In genomic region chr14:117146665-117147064, GRCm38 (mm10) we compare ENCODE assay signal across 21 mouse cellular contexts.
DNase-seq lines count a peak whose midpoint lies in the region; ATAC-seq and TF ChIP-seq lines count a peak whose summit lies in the region.
"Had no signal": no experiment of that assay in that cellular context is flagged by ENCODE, and none has a peak within 500 bp of the region (broad histone marks: within the 10 kb centered on the region; RNA-seq: fewer than 3 reads in every experiment).

No protein-coding gene starts in this region.

- H3K27me3 ChIP-seq in forebrain, embryonic 13.5 days, result no peaks in the 10 kb centered on the region
- no peaks in the 10 kb centered on the region for H3K27me3 ChIP-seq in forebrain, embryonic 11.5 days (ENCODE audit: control insufficient read depth, insufficient read depth, low read length)
- H3K27me3 ChIP-seq in limb, embryonic 12.5 days, result no peaks in the 10 kb centered on the region
- H3K27me3 ChIP-seq in limb, embryonic 10.5 days (ENCODE audit: low read depth, poor library complexity, severe bottlenecking), result no peaks in the 10 kb centered on the region
- H3K27me3 ChIP-seq in limb, embryonic 14.5 days (ENCODE audit: control insufficient read depth, insufficient read depth, low read length), result no peaks in the 10 kb centered on the region
- H3K27me3 ChIP-seq: CH12.LX; embryonic facial prominence, embryonic 13.5 days; heart, embryonic 15.5 days; megakaryocyte, embryonic 14.5 days; neural tube, embryonic 15.5 days had no signal

- no peak overlapping the region for H3K9ac ChIP-seq in forebrain, embryonic 13.5 days
- no peak overlapping the region for H3K9ac ChIP-seq in forebrain, embryonic 11.5 days (ENCODE audit: low read length)
- H3K9ac ChIP-seq in limb, embryonic 12.5 days (replicated peaks), result no peak overlapping the region
- no peak overlapping the region for H3K9ac ChIP-seq in limb, embryonic 14.5 days (ENCODE audit: low read depth, low read length, severe bottlenecking)
- H3K9ac ChIP-seq: embryonic facial prominence, embryonic 13.5 days; heart, embryonic 15.5 days; liver, embryonic 14.5 days; neural tube, embryonic 15.5 days had no signal

- 60% methylated on average over 4 of the region's 4 CpGs for WGBS in forebrain, embryonic 13.5 days
- WGBS in forebrain, embryonic 11.5 days, result 92% methylated on average over 4 of the region's 4 CpGs
- WGBS in limb, embryonic 12.5 days, result 56% methylated on average over 4 of the region's 4 CpGs
- WGBS in limb, embryonic 10.5 days, result 88% methylated on average over 4 of the region's 4 CpGs
- 33% methylated on average over 4 of the region's 4 CpGs for WGBS in limb, embryonic 14.5 days

- no peaks in the 10 kb centered on the region for H3K9me3 ChIP-seq in forebrain, embryonic 13.5 days (replicated peaks)
- H3K9me3 ChIP-seq in forebrain, embryonic 11.5 days (ENCODE audit: control insufficient read depth, low read length), result no peaks in the 10 kb centered on the region
- H3K9me3 ChIP-seq in limb, embryonic 12.5 days, result no peaks in the 10 kb centered on the region
- no peaks in the 10 kb centered on the region for H3K9me3 ChIP-seq in limb, embryonic 10.5 days (replicated peaks)
- H3K9me3 ChIP-seq in limb, embryonic 14.5 days (ENCODE audit: control insufficient read depth, low read length), result no peaks in the 10 kb centered on the region
- H3K9me3 ChIP-seq: embryonic facial prominence, embryonic 13.5 days; heart, embryonic 15.5 days; hindbrain, embryonic 10.5 days; neural tube, embryonic 15.5 days had no signal

- H3K4me2 ChIP-seq in forebrain, embryonic 13.5 days, result no peak overlapping the region
- H3K4me2 ChIP-seq in forebrain, embryonic 11.5 days (ENCODE audit: low read depth, low read length, severe bottlenecking), result no peak overlapping the region
- no peak overlapping the region for H3K4me2 ChIP-seq in limb, embryonic 12.5 days
- H3K4me2 ChIP-seq in limb, embryonic 14.5 days (replicated peaks; ENCODE audit: low read depth, low read length, severe bottlenecking), result no peak overlapping the region
- H3K4me2 ChIP-seq: embryonic facial prominence, embryonic 13.5 days; heart, embryonic 15.5 days; neural tube, embryonic 15.5 days had no signal

- no peak overlapping the region for H3K27ac ChIP-seq in forebrain, embryonic 13.5 days
- H3K27ac ChIP-seq in forebrain, embryonic 11.5 days (ENCODE audit: low read depth, low read length), result no peak overlapping the region
- H3K27ac ChIP-seq in limb, embryonic 12.5 days, result peak overlapping the region; percentile 31; the same call in 1 of the 2 replicates
- no peak overlapping the region for H3K27ac ChIP-seq in limb, embryonic 10.5 days
- no peak overlapping the region; the same call in 1 of the 2 replicates for H3K27ac ChIP-seq in limb, embryonic 14.5 days (replicated peaks; ENCODE audit: low read depth, low read length)
- H3K27ac ChIP-seq: embryonic facial prominence, embryonic 13.5 days; heart, embryonic 15.5 days; hindbrain, embryonic 10.5 days; hindbrain, postnatal 0 days; kidney, postnatal 0 days; left cerebral cortex, adult 2 months; liver, embryonic 14.5 days; neural tube, embryonic 15.5 days had no signal

- peak; percentile 46; the same call in 1 of the 2 replicates for ATAC-seq in forebrain, embryonic 13.5 days
- no peak for ATAC-seq in forebrain, embryonic 11.5 days (replicated peaks; ENCODE audit: low FRiP score)
- ATAC-seq in limb, embryonic 12.5 days (ENCODE audit: insufficient number of reproducible peaks, insufficient read depth, low FRiP score, low TSS enrichment, low read depth), result no peak
- ATAC-seq in limb, embryonic 14.5 days (ENCODE audit: low FRiP score, low read depth), result no peak
- ATAC-seq: hindbrain, postnatal 0 days; intestine, postnatal 0 days; midbrain, embryonic 16.5 days had no signal

- H3K4me3 ChIP-seq in forebrain, embryonic 13.5 days, result no peak overlapping the region
- H3K4me3 ChIP-seq in forebrain, embryonic 11.5 days (ENCODE audit: low read depth, low read length), result no peak overlapping the region
- no peak overlapping the region for H3K4me3 ChIP-seq in limb, embryonic 12.5 days (replicated peaks)
- no peak overlapping the region for H3K4me3 ChIP-seq in limb, embryonic 10.5 days
- H3K4me3 ChIP-seq in limb, embryonic 14.5 days (replicated peaks; ENCODE audit: low read length), result no peak overlapping the region
- H3K4me3 ChIP-seq: embryonic facial prominence, embryonic 13.5 days; heart, embryonic 15.5 days; hindbrain, embryonic 10.5 days; left cerebral cortex, adult 2 months; megakaryocyte, embryonic 14.5 days; neural tube, embryonic 15.5 days had no signal

- peaks cover 11% of the 10 kb centered on the region for H3K4me1 ChIP-seq in forebrain, embryonic 13.5 days
- H3K4me1 ChIP-seq in forebrain, embryonic 11.5 days (replicated peaks; ENCODE audit: control insufficient read depth, insufficient read depth, low read length), result no peaks in the 10 kb centered on the region
- H3K4me1 ChIP-seq in limb, embryonic 12.5 days (replicated peaks), result peaks cover 12% of the 10 kb centered on the region
- no peaks in the 10 kb centered on the region for H3K4me1 ChIP-seq in limb, embryonic 10.5 days
- peaks cover 15% of the 10 kb centered on the region for H3K4me1 ChIP-seq in limb, embryonic 14.5 days (ENCODE audit: control insufficient read depth, insufficient read depth, low read length)
- H3K4me1 ChIP-seq: hindbrain, embryonic 10.5 days; megakaryocyte, embryonic 14.5 days; neural tube, embryonic 15.5 days had no signal

- no peak for DNase-seq in forebrain, embryonic 11.5 days (ENCODE audit: low spot score)
- DNase-seq in limb, embryonic 10.5 days (ENCODE audit: low spot score), result no peak
- peak; percentile 9 for DNase-seq in brain, adult 2 months (ENCODE audit: low read depth, low spot score)
- peak; percentile 49 for DNase-seq in limb, embryonic 14.5 days (ENCODE audit: low spot score)
- no peak for DNase-seq in left cerebral cortex, adult 11 months (ENCODE audit: low spot score)
- DNase-seq: lung, postnatal 10 days; thymus, postnatal 36 days had no signal

- H3K36me3 ChIP-seq in forebrain, embryonic 13.5 days (ENCODE audit: poor library complexity, severe bottlenecking), result no peaks in the 10 kb centered on the region
- H3K36me3 ChIP-seq in forebrain, embryonic 11.5 days (ENCODE audit: control insufficient read depth, insufficient read depth, low read length), result no peaks in the 10 kb centered on the region
- no peaks in the 10 kb centered on the region for H3K36me3 ChIP-seq in limb, embryonic 12.5 days
- no peaks in the 10 kb centered on the region for H3K36me3 ChIP-seq in limb, embryonic 10.5 days
- no peaks in the 10 kb centered on the region for H3K36me3 ChIP-seq in limb, embryonic 14.5 days (ENCODE audit: control insufficient read depth, insufficient read depth, low read length)
- H3K36me3 ChIP-seq: embryonic facial prominence, embryonic 13.5 days; heart, embryonic 15.5 days; hindbrain, embryonic 10.5 days; neural tube, embryonic 15.5 days had no signal

- no peak for TF ChIP-seq POLR2A in limb, embryonic 14.5 days (IDR thresholded peaks at IDR 0.05; ENCODE audit: borderline replicate concordance, extremely low read depth, insufficient read depth, insufficient read length)

Comparison
In these comparisons a context has a peak if more than half of its experiments do, and no peak if none do; other contexts are left out.
1. DNase-seq: peak in brain, adult 2 months (single experiment) and limb, embryonic 14.5 days (single experiment); none in forebrain, embryonic 11.5 days (single experiment), limb, embryonic 10.5 days (single experiment) and left cerebral cortex, adult 11 months (single experiment).